Mouse (Mus musculus) gastrocnemius, adult 8-10 months (tissue): ENCODE results near the gene Amer2. TPM values are rescaled to one million over a fixed set of nuclear protein-coding genes. Genes with fewer than 3 reads are reported as not detected.

Source experiments
- DNase-seq, 2 experiments: peaks; one replicate each; pipeline ENCODE4 v3.0.0; 2022; ENCODE audit warnings: low spot score in 2 of 2
- total RNA-seq, 4 experiments: library from RNA; stranded (reverse); gene quantifications; 2 replicates each; pipeline ENCODE4 v1.2.4; 2022

Amer2 gene
- total RNA-seq, 4 experiments from 2014 or later, result 0.02 TPM; not detected in 3

DNA sequence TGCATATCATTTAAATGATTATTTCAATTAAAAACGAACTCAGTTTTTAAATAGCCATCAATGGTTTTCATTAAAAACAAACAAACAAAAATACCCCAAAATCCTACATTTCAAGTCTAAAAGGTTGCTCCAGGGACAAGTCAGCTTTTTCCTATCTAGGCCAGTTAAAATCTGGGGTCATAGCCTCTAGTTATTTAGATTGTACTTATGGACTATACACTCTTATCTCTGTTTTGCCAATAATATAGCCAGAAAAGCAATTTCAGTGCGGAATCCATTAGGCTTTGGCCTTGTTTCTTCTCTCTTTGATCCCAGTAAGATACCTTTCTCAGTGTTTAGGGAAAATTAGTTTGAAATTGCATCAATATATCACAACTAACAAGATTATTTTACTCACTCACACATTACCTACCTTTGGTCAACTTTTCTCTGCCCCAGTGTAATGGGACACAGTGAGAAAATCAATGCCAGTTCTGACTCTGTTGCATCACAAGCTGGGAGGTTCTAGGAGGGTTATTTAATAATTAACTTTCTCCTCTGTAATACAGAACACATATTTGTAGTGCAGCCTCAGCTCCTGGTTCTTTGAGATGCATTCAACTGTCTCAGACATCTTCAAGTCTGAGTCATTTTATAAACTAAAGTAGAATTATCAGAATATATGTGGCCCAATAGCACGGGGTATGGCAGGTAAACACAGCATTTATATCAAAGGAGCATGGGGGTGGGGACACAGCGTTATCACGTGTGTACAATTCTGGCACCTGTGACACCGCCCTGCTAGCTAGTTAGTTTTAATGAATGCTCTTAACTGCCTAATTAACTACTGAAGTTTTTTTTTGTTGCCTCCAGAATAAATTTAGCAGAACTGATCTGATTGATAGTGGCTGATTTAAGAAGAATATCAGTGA lies 13.8 kb downstream of the Amer2 start:
- no peak for DNase-seq

DNA sequence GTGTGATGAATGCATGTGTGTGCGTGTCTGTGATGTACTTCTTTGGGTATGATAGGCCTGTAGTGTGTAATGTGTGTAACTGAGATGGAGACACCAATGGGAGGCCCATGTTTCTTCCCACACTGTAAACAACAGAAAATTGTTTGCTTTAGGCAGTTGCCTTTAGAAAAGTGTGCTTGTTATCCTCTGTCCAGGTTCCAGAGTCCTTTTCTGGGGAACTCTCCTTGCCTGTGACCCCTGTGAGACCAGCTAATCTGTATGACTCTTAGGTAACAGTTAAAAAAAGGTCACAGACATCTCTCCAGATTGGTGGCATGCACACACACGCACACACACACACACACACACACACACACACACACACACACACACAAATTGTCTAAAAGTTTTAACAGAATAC lies 15.3 kb downstream of the Amer2 start:
- no peak for DNase-seq

DNA sequence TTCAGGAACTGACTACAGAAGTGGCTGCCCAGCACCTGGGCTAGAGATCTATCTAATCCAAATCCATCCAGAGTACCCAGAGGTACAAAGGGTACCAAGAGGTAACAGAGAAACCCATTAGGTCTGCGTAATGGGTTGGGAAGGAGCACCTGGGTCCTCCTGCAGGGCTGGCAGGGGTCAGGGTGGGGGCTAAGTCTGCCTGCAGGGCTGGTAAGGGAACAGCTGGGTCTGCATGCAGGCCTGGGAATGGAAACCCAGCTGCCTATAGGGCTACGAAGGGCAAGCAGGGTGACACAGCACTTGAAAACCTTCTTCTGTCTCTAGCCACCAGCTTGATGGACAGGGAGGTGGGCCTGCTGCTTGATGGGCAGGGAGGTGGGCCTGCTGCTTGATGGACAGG lies 19.1 kb downstream of the Amer2 start:
- DNase-seq, result no peak

DNA sequence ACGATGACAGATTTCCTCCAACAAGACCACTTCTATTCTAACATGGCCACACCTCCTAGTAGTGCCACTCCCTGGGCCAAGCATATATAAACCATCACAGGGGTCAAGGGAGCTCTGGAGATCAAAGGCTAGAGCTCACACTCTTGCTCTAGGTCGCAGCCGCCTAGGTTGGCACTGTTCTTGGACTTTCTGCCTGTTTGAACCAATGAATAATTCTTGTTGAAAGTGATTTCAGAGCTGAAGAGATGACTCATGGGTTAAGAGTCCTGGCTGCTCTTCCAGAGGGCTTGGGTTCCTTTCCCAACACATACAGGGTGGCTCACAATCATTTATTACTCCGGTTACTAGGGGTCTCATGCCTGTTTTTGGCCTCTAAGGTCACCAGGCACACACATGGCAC lies 24.3 kb downstream of the Amer2 start:
- DNase-seq, result no peak

DNA sequence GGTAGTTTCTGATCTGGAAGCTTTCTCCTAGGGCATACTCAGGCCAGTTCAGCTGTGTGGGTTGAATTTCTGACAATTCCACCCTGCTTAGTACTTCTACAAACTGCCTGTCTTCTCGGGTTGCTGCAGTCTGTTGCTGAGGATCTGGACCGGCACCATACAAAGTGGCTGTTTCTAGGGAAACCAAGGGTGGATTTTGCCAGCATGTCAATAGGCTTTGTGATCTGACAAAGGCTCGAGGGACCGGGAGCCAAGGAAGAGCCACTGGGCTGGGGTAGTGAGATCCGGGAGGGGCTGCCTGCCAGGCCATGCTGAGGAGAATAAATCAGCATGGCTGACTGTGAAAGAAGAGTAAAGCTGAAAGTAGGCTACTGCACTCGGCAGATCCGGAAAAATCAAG lies 25.8 kb downstream of the Amer2 start:
- DNase-seq, result no peak

DNA sequence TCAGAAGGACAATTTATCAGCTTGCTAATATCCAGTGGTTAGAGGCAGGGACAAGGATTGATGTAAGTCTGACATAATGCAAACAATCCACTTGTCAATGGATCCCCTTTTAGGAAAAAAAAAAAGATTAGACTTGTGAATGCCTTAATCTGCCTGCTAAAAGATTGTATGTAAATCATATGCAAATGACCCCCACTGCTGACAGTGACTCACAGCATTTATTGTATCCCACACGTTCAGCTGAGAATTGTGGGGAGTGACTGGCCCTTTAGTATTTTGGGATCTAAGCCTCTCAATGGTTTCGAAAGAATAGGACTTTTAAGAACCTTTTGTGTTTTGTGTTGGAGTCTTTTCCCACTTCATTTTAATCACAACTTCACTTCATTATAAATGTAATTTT lies 30.2 kb downstream of the Amer2 start:
- DNase-seq, result no peak

DNA sequence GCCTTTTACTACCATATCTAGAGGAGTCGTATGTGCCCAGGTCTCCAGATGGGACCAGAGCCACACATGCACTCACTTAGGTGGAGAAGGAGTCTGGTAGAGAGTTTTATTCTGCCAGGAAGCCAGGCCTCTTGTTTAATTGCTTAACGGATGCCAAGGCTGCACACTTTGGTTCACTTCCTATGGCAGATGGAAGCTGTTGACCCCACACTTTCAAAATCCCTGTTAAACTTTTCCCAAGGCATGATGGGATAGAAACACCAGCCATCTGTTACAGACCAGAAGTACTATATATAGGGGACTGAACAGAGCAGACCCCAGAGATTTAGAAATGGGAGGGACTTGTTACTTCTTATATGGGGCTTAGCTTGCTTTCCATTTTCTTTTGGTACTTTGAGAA lies 32.8 kb downstream of the Amer2 start:
- DNase-seq, result no peak

DNA sequence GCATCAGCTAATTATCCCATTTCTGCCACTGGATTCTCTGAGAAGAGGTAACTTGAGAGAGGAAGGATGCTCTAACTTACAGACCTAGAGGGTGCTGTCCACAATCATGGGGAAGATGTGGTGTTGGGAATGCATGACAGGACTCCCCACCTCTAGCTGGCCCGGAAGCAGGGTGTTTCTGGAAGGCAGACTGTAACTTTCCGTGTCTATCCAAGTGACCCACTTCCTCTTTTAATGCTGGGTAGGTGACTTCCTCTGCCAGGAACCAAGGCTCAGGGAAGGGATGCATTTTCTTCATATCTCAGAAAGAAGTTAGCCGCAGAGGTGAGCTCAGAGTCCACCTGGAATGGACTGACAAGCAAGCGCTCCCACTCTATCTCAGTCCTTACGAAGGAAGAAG lies 33.5 kb downstream of the Amer2 start:
- DNase-seq, result no peak

DNA sequence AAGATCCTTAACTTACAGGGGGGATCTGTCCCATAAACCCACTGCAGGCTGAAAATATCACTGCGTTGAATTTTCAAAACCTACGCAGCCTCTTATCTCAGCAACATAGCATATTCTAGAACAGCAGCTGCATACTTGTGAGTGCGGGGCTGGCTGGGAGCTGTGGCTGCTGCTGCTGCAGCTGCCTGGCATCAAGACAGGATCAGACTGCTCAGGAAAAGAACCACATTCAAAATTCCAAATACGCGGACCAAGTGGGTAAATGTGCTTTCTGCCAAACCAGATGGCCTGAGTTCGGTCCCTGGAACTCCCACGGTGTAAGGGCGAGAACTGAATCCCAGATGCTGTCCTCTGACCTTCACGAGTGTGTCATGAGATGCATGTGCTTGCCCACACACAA lies 34.3 kb downstream of the Amer2 start:
- no peak for DNase-seq

DNA sequence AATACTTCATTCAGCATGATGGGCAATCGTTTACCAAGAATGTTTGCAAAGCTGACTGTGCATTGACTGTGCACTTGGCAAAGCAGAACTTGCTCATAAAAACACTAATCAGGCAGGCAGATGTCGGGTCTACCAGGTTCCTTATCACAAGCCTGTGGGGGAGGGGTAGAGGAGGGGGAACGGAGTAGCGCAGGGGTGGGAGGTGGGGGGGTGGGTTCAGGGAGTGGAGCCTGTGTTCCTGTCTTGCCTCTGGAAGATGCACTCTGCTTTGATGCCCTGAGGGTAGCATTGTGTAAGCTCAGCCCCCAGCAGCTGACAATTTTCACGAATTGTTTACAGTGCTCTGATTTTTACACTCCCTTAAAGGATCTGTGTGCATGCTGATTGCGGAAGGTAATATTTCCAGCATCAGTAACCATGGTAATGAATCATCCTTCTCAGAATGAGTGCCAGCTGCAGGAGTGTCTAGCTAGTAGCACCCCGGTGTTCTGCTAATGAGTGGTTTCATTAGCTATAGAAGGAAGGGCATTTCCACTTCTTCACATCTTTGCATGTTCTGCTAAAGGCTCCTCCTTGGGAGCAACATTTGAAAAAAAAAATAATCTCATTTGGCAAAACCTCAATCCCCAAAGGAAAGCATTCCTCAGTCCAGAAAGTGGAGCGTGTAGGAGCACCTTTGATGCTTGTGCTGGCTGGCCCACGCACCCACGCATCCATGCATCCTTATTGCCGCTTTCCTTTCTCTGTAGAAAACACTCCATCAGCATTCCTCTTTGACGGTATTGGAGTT lies 36.8 kb downstream of the Amer2 start:
- DNase-seq, result no peak

DNA sequence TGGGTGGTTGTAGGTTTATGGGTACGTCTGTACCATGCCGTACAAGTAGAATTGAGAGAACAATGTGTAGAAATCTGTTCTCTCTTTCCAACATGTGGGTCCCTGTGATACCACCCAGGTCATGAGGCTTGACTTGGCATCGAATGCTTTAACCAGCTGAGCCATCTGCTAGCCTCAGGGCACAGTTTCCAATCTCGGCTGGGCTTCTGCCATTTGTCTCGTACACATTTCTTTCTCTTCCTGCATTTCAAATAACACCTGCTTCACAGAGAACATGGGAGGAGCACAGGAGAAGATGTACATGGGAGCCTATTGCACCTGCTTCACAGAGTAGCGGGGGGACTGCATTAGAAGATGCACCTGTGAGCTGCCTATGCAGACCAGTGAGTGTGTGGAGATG lies 38.2 kb downstream of the Amer2 start:
- DNase-seq, result no peak

DNA sequence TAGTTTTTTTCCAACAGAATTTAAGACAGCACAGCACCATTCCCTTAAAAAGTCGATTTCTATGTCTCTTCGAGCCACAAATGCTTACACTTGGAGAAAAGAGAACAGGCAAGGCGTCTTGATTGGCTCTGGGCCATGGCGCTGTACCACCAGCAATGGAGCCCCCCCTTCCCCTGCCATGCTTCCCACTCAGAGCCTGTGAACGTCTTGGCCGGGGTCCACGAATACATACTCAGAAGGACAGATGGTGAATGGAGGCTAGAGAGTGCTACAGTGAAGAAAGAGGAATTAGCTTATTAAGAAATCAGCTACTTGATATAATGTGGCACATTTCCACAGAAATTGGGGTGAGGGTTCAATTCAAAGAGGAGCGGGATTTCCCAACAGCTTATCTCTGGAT lies 41.6 kb downstream of the Amer2 start:
- DNase-seq, result no peak

DNA sequence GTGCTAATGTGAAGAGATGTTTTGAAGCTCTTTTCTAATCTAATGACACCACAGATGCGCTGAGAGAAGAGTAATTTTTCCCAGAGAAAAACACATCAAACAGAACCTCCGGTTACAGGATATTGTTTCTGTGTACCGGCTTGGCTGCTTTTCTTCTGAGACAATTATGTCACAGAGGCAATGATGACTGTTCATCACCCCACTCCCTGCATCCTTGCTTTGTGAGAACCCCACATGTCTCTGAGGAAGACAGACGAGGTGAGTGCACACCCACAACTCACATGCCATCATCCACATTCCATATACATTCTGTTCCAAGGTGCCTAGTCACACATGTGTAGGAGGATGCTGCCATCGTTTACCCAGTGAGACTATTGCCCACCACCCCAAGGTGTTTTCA lies 44.9 kb downstream of the Amer2 start:
- DNase-seq, result no peak

DNA sequence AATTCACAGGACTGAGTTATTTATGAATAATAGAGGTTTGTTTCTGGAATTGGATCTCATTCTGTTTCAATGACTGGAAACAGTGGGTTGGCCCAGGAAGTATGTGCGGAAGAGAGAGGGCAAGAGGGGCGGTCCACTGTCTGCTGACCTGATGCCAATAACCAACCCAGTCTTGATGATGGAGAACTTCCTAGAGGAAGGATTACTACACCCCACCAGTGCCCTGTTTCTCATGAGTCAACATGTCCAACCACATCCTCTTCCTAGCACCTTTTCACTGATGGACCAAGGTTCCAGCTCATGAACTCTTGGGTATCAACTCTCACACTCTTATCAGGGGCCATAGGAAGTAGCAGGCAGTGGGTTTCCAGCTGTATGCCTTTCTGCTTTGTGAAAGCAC lies 49.9 kb downstream of the Amer2 start:
- DNase-seq, result no peak

DNA sequence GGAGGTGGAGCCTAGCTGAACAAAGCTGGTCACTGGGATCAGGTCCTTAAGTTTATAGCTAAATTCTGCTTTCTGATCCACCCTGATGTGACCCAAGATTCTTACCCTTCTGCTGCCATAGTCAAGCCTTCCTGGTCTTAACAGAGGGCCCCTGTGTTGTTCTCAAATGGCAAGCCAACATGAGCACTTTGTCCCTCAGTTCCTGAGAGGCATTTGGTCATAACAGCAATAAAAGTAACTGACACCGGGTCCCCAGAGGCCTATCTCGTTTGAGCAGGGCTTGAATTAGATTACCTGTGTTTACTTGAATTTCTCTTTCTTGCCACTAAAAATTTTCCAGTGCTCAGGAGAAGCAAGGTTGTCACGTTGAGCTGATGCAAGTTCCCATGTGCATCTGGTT lies 51.1 kb downstream of the Amer2 start:
- DNase-seq, result no peak

DNA sequence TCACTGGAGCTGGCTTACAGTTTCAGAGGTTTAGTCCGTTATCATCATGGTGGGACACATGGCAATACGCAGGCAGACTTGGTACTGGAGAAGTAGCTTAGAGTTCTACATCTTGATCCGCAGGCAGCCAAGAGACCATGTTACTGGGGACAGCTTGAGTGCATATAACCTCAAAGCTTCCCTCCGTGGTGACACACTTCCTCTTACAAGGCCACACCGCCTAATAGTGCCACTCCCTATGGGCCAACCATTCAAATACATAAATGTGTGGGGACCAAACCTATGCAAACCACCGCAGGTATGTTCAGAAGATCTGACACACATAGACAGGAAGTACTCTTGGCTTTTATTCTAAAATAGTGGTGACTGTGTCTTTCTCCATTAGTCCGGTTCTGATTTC lies 52.5 kb downstream of the Amer2 start:
- DNase-seq, result no peak

DNA sequence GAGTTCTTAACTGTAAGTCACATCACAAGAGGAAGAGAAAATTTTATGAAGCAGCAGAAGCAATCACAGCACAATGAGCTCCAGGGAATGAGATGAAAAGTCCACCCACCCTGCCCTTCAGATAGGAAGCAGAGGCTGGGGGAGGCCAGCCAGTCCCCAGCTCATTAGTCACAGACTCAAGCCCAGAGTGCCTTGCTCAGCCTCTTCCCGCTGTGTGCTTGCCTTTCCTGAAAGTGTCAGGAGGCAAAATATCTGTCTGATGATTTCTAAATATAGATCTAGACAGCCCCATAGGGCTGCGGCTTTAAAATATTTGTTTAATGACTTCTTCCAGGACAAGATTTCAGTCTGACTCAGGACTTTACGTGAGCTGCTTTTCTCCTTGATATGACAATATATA lies 54.8 kb downstream of the Amer2 start:
- DNase-seq, result no peak

DNA sequence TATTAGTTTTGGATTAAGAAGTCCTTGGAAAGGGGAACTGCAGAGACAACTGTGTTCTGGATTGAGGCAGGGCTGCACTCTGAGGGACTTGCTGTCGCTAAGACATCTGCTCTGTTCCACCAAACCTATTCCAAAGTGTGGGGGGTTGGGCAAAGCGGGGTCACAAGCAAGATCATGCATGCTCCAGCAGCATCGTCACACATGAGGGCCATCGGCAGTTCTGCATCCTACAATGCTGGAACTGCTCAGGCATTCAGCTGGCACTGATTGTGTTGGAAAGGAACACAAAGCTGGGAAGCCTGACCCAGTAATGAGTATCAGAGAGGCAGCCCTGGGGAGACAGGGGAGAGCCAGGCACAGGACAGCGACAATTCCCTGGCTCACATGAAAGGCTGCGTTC lies 56.5 kb downstream of the Amer2 start:
- DNase-seq, result no peak

DNA sequence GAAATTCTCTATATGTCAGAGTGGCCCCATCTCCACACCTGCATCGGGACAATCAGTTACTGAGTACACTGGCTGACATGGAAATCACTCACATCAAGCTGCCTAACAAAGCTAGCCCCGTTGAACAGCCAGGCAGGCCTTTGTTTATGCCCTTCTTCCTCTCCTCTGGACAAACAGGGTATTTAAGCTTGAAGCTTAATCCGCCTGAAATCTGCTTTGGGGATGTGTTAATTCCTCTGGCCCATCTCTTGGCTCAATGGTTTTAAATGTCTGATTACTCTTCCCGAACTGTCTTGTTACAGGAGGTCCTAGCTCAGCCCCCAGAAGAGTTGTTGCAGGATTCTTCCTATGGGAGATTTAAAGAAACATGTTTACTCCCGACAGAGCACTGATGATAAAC lies 58.5 kb downstream of the Amer2 start:
- no peak for DNase-seq

DNA sequence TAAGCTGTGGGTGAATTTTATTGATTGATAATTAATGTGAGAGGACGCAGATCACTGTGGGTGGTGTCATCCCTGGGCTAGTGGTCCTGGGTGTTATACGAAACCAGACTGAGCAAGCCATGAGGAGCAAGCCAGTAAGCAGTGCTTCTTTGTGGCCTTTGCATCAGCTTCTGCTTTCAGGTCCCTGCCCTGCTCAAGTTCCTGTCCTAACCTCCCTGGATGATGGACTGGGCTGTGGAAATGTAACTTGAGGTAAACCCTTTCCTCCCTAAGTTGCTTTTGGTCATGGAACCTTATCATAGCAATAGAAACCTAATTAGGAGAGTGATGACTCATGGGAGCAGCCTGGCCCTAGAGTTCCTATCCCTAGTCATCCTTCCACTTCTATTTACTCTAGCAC lies 59.1 kb downstream of the Amer2 start:
- DNase-seq, result no peak

DNA sequence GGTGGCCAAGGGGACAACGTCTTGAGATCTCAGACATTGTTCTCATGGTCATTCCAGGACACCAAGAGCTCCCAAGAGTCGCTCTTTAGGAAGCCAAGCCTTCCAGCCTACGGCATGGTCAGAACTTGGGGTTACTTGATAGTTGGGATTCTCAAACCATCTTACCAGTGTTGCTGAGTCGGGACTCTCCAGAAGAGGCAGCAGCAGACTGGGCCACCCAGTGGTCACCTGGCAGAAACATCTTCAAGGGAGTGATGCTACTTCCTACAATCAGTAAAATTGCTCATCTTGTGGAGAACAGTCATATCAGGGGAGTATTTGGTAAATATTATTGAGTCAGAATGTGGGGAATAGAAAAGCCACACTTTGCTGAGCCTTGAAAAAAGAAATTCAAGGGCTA lies 62.5 kb downstream of the Amer2 start:
- DNase-seq, result no peak

DNA sequence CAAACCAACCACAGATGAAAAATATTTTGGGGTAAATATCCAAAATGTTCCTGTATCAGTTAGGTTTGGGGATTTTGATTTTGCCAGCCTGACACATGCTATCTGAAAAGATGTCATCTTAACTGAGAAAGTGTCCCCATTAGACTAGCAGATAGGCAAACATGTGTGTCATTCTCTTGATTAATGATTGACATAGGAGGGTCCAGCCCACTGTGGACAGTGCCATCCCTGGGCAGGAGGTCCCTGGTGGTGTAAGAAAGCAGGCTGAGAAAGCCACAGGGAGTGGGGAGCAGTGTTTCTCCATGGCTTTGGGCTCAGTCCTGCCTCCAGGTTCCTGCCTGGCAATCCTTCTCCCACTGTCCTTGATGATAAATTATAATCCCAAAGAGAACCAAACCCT lies 63.3 kb downstream of the Amer2 start:
- DNase-seq, result no peak
